In the genomic region with DNA sequence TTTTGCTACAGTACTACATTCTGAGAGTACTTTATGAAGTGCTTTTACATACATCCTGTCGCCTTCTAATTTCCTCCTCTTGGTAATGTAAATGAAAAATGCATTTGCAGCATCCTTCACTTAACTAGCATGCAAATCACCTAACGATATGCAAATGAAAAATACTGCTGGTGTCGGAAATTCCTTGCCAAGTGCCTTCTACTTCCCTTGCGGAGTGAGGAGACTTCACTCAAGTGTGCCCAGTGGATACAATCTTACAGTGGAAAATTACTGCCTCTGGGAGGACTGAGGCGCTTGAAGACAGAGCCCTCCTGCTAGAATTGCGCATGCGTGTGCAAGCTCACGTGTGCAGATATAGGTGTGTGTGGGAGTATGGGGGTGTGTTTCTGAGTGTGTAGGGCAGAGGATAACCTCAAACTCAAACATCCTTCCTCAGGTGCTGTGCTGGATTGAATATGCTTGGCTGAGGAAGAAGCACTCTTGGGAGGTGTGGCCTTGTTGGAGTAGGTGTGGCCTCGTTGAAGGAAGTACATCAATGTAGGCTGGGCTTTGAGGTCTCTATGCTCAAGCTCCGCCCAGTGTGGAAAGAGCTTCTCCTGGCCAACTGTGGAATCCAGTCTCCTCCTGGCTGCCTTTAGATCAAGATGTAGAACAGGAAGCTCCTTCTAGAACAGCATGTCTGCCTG, we compare ENCODE assay signal across 18 mouse cellular contexts. TPM values are rescaled to one million over a fixed set of nuclear protein-coding genes. Genes with fewer than 3 reads are reported as not detected.
DNase-seq lines count a peak whose midpoint lies in the region; ATAC-seq and TF ChIP-seq lines count a peak whose summit lies in the region.
"Had no signal": no experiment of that assay in that cellular context is flagged by ENCODE, and none has a peak within 500 bp of the region (broad histone marks: within the 10 kb centered on the region; RNA-seq: fewer than 3 reads in every experiment).

No protein-coding gene starts in this region.

- H3K79me2 ChIP-seq in CH12.LX (replicated peaks; ENCODE audit: control insufficient read depth, extremely low read depth, insufficient read depth, poor library complexity, severe bottlenecking): no peaks in the 10 kb centered on the region

- TF ChIP-seq RAD21 in CH12.LX (IDR thresholded peaks at IDR 0.05; ENCODE audit: low read depth, low read length): no peak

- 0 out of 2 replicates have a peak, but pooled peaks have one; percentile 47 for ATAC-seq in common myeloid progenitor, adult 5-6 weeks (replicated peaks; ENCODE audit: low read depth, poor library complexity, severe bottlenecking)
- no peak for ATAC-seq in heart, embryonic 11.5 days (replicated peaks; ENCODE audit: insufficient number of reproducible peaks, low FRiP score, low TSS enrichment)
- ATAC-seq: hindbrain, embryonic 16.5 days had no signal

- no peak for TF ChIP-seq CTCF in kidney, adult 2 months (conservative IDR thresholded peaks at IDR 0.05; ENCODE audit: insufficient read depth, insufficient read length, low read depth, low read length)
- TF ChIP-seq CTCF in CH12.LX (conservative IDR thresholded peaks at IDR 0.05 in 1 of 2, IDR thresholded peaks at IDR 0.05 in 1 of 2; ENCODE audit: low read depth in 2 of 2, low read length in 2 of 2): no peak

- no peak overlapping the region for H3K9ac ChIP-seq in CH12.LX (ENCODE audit: insufficient read depth, low read depth)
- H3K9ac ChIP-seq in heart, embryonic 11.5 days (ENCODE audit: low read depth, low read length): no peak overlapping the region
- H3K9ac ChIP-seq: neural tube, embryonic 15.5 days had no signal

- no peak overlapping the region for H3K4me3 ChIP-seq in kidney, adult 2 months (ENCODE audit: insufficient read depth, low read depth, low read length)
- H3K4me3 ChIP-seq in CH12.LX (replicated peaks in 1 of 3; ENCODE audit: low read depth in 2 of 3, low read length in 2 of 3, poor library complexity in 1 of 3): no peak overlapping the region
- H3K4me3 ChIP-seq in heart, embryonic 11.5 days (ENCODE audit: low read depth, low read length): no peak overlapping the region
- H3K4me3 ChIP-seq: heart, adult 2 months; neural tube, embryonic 15.5 days had no signal

- H3K9me3 ChIP-seq in CH12.LX (replicated peaks; ENCODE audit: low read length): no peaks in the 10 kb centered on the region
- H3K9me3 ChIP-seq in heart, embryonic 11.5 days (replicated peaks; ENCODE audit: control insufficient read depth, low read length): no peaks in the 10 kb centered on the region
- H3K9me3 ChIP-seq: neural tube, embryonic 15.5 days had no signal

- TF ChIP-seq POLR2A in kidney, adult 2 months (IDR thresholded peaks at IDR 0.05; ENCODE audit: low read depth, low read length): no peak
- TF ChIP-seq POLR2A in CH12.LX (IDR thresholded peaks at IDR 0.05; ENCODE audit: low read depth, low read length): no peak

- peaks cover 5% of the 10 kb centered on the region; the same call in 1 of the 2 replicates for H3K4me1 ChIP-seq in kidney, adult 2 months (ENCODE audit: control insufficient read depth, insufficient read depth, low read length)
- peaks cover 0 to 7% of the 10 kb centered on the region in 2 experiments; a peak in 1 of 4 replicates for H3K4me1 ChIP-seq in CH12.LX (ENCODE audit: control insufficient read depth in 1 of 2, insufficient read depth in 2 of 2)
- no peaks in the 10 kb centered on the region for H3K4me1 ChIP-seq in heart, embryonic 11.5 days (ENCODE audit: control insufficient read depth, insufficient read depth, low read length)
- H3K4me1 ChIP-seq: neural tube, embryonic 15.5 days had no signal

- H3K4me2 ChIP-seq in CH12.LX (ENCODE audit: insufficient read depth, low read depth, poor library complexity, severe bottlenecking): no peak overlapping the region
- H3K4me2 ChIP-seq in heart, embryonic 11.5 days: no peak overlapping the region
- H3K4me2 ChIP-seq: liver, embryonic 11.5 days; neural tube, embryonic 15.5 days had no signal

- no peaks in the 10 kb centered on the region for H3K27me3 ChIP-seq in kidney, adult 2 months (replicated peaks; ENCODE audit: control insufficient read depth, insufficient read depth, low read length)
- no peaks in the 10 kb centered on the region for H3K27me3 ChIP-seq in CH12.LX (replicated peaks)
- H3K27me3 ChIP-seq in heart, embryonic 11.5 days (ENCODE audit: control insufficient read depth, insufficient read depth, low read length): no peaks in the 10 kb centered on the region; the same call in 1 of the 2 replicates
- H3K27me3 ChIP-seq: neural tube, embryonic 15.5 days had no signal

- peak; percentile 24 for DNase-seq in kidney, adult 2 months
- DNase-seq in kidney, postnatal 25 days: no peak
- peak; percentile 9 to 12 for DNase-seq in B cell, adult 2 months
- peak; percentile 16 for DNase-seq in CH12.LX (ENCODE audit: extremely low read depth)
- no peak for DNase-seq in cerebellum, adult 11-12 months
- no peak for DNase-seq in adrenal gland, adult (ENCODE audit: inconsistent age in 2 of 2, low spot score in 1 of 2)
- DNase-seq: adrenal gland, adult 2 months; cerebellum, adult 9-11 months; heart, adult 2 months; heart, postnatal 10 days; kidney, adult 8-10 months; layer of hippocampus, postnatal 36 days; thymus, postnatal 4 days had no signal

- no peaks in the 10 kb centered on the region for H3K36me3 ChIP-seq in kidney, adult 2 months (ENCODE audit: control insufficient read depth, insufficient read depth, low read length)
- H3K36me3 ChIP-seq in CH12.LX (replicated peaks in 1 of 2; ENCODE audit: control insufficient read depth in 1 of 2, insufficient read depth in 1 of 2, low read length in 1 of 2): no peaks in the 10 kb centered on the region
- H3K36me3 ChIP-seq in heart, embryonic 11.5 days (ENCODE audit: control insufficient read depth, insufficient read depth, low read length): no peaks in the 10 kb centered on the region
- H3K36me3 ChIP-seq: neural tube, embryonic 15.5 days had no signal

- H3K27ac ChIP-seq in kidney, adult 2 months (ENCODE audit: insufficient read depth, low read depth, low read length): no peak overlapping the region
- no peak overlapping the region for H3K27ac ChIP-seq in CH12.LX (ENCODE audit: insufficient read depth, low read depth)
- no peak overlapping the region for H3K27ac ChIP-seq in heart, embryonic 11.5 days (ENCODE audit: low read depth, low read length)
- H3K27ac ChIP-seq: heart, adult 2 months; neural tube, embryonic 15.5 days had no signal

- dilution Hi-C loops in CH12.LX (cut with MboI; ENCODE audit: extremely low pct_ligation_motif_present, extremely low pct_unique_long_range_greater_than_20kb, low sequenced_read_pairs): no loop called here

- 79% methylated on average over 10 of the region's 10 CpGs for WGBS in kidney, adult 2 months
- WGBS in heart, embryonic 11.5 days (ENCODE audit: insufficient replicate concordance): 72% methylated on average over 10 of the region's 10 CpGs

- no peak for TF ChIP-seq EP300 in CH12.LX (IDR thresholded peaks at IDR 0.05; ENCODE audit: low read length)

- in situ Hi-C loops in CH12.LX (cut with MboI; ENCODE audit: low pct_ligation_motif_present, low pct_unique_long_range_greater_than_20kb, low sequenced_read_pairs): no loop called here

TF ChIP-seq in CH12.LX, 34 proteins besides CTCF, POLR2A, EP300 and RAD21:
- no peak for TF ChIP-seq ZKSCAN1 (IDR thresholded peaks at IDR 0.05; ENCODE audit: borderline replicate concordance, low read depth, low read length)
- no peak for TF ChIP-seq NELFE (IDR thresholded peaks at IDR 0.05; ENCODE audit: low read depth, low read length)
- TF ChIP-seq ZNF384 (IDR thresholded peaks at IDR 0.05; ENCODE audit: low read depth, low read length): no peak
- TF ChIP-seq UBTF (IDR thresholded peaks at IDR 0.05; ENCODE audit: low read depth, low read length): no peak
- no peak for TF ChIP-seq NRF1 (IDR thresholded peaks at IDR 0.05; ENCODE audit: low read depth, low read length)
- no peak for TF ChIP-seq MXI1 (IDR thresholded peaks at IDR 0.05; ENCODE audit: low read depth, low read length)
- TF ChIP-seq ZC3H11A (IDR thresholded peaks at IDR 0.05; ENCODE audit: low read depth, low read length): no peak
- no peak for TF ChIP-seq RCOR1 (conservative IDR thresholded peaks at IDR 0.05; ENCODE audit: low read depth, low read length)
- TF ChIP-seq MAX (IDR thresholded peaks at IDR 0.05; ENCODE audit: low read length): no peak
- no peak for TF ChIP-seq JUND (conservative IDR thresholded peaks at IDR 0.05; ENCODE audit: low read depth, low read length)
- no peak for TF ChIP-seq E2F4 (IDR thresholded peaks at IDR 0.05; ENCODE audit: insufficient replicate concordance, low read depth, low read length)
- TF ChIP-seq IRF4 (IDR thresholded peaks at IDR 0.05; ENCODE audit: low read depth, low read length): no peak
- no peak for TF ChIP-seq KAT2A (IDR thresholded peaks at IDR 0.05; ENCODE audit: insufficient replicate concordance, low read length)
- no peak for TF ChIP-seq TBP (conservative IDR thresholded peaks at IDR 0.05; ENCODE audit: low read depth, low read length)
- TF ChIP-seq CHD1 (IDR thresholded peaks at IDR 0.05; ENCODE audit: low read depth, low read length): no peak
- no peak for TF ChIP-seq ELF1 (IDR thresholded peaks at IDR 0.05; ENCODE audit: low read depth, low read length)
- TF ChIP-seq SIN3A (IDR thresholded peaks at IDR 0.05; ENCODE audit: low read length): no peak
TF ChIP-seq in CH12.LX: peak in this region for 0.

RNA-seq across cellular contexts. Expression of gene Arid1b, which starts 29.8 kb away (rescaled TPM):
- polyA plus RNA-seq in kidney, adult 2 months (2012; rRNA removed): 20.6 and 22.0 TPM in 2 replicates
- 8.8 and 9.7 TPM in 2 replicates for total RNA-seq in CH12.LX (2012; rRNA removed)
- 6.1 and 6.7 TPM in 2 replicates for total RNA-seq in CH12.LX (2014; rRNA removed)
- polyA plus RNA-seq in CH12.LX (2012; ENCODE audit: insufficient read length, low read depth): 11.3 and 12.4 TPM in 2 replicates
- total RNA-seq in common myeloid progenitor, adult 5-6 weeks (2017): 36.2 and 48.6 TPM in 2 replicates
- polyA plus RNA-seq in heart, embryonic 11.5 days (2014; fragmentation: Nextera tagmentation; extraction: Ambion mirVana): 7.4 and 8.2 TPM in 2 replicates

Comparison
In these comparisons a context has a peak if more than half of its experiments do, and no peak if none do; other contexts are left out.
1. DNase-seq: peak in kidney, adult 2 months (single experiment), B cell, adult 2 months (2 of 2) and CH12.LX (single experiment); none in kidney, postnatal 25 days (0 of 2), cerebellum, adult 11-12 months (single experiment) and adrenal gland, adult (0 of 2).